Mouse (Mus musculus) stomach, postnatal 0 days (tissue): ENCODE measurements around the gene Cdkn1a. TPM values are rescaled to one million over a fixed set of nuclear protein-coding genes. Genes with fewer than 3 reads are reported as not detected.
A peak's percentile ranks its signal among the peaks of the same experiment; 100 is the strongest.

Experiments
- ATAC-seq: fragments of 200-750 bp; cut with Nextera tagmentation; 2 replicates; pipeline ENCODE4 v1.8.0; 2017; ENCODE audit not compliant: low FRiP score, low TSS enrichment
- DNase-seq: peaks from one replicate; pipeline ENCODE4 v3.0.0-alpha.2; 2016; ENCODE audit warnings: low spot score
- H3K27ac ChIP-seq: fragments of 300-500 bp; sonication (generic); replicated peaks from 2 replicates; pipeline ENCODE4 v1.5.1; 2014; ENCODE audit warnings: mild to moderate bottlenecking, control low read depth
- H3K27me3 ChIP-seq: fragments of 300-500 bp; sonication (generic); 2 replicates; pipeline ENCODE4 v1.6.1; 2014; ENCODE audit warnings: low read length; ENCODE audit not compliant: control insufficient read depth, insufficient read depth
- H3K36me3 ChIP-seq: fragments of 300-500 bp; sonication (generic); 2 replicates; pipeline ENCODE4 v1.6.1; 2014; ENCODE audit warnings: low read length, mixed read lengths; ENCODE audit not compliant: control insufficient read depth, insufficient read depth
- H3K4me1 ChIP-seq: fragments of 300-500 bp; sonication (generic); replicated peaks from 2 replicates; pipeline ENCODE4 v1.6.1; 2014; ENCODE audit warnings: antibody characterized with exemption; ENCODE audit not compliant: control insufficient read depth, insufficient read depth
- H3K4me2 ChIP-seq: fragments of 300-500 bp; sonication (generic); replicated peaks from 2 replicates; pipeline ENCODE4 v1.6.1; 2014; ENCODE audit warnings: low read depth, mild to moderate bottlenecking, control low read depth, moderate library complexity
- H3K4me3 ChIP-seq: fragments of 300-500 bp; sonication (generic); 2 replicates; pipeline ENCODE4 v1.5.1; 2014; ENCODE audit warnings: low read depth, low read length, control low read depth
- H3K9ac ChIP-seq: fragments of 300-500 bp; sonication (generic); 2 replicates; pipeline ENCODE4 v1.6.1; 2014; ENCODE audit warnings: mild to moderate bottlenecking, low read length, control low read depth, mixed read lengths
- H3K9me3 ChIP-seq: fragments of 300-500 bp; sonication (generic); 2 replicates; pipeline ENCODE4 v1.6.1; 2016; ENCODE audit warnings: low read length; ENCODE audit not compliant: control insufficient read depth
- CTCF ChIP-seq: IDR thresholded peaks from 2 replicates; pipeline ENCODE4 v1.5.1; 2016; ENCODE audit warnings: antibody characterized with exemption, low read depth, mild to moderate bottlenecking, moderate library complexity
- EP300 ChIP-seq: optimal IDR thresholded peaks from 2 replicates; pipeline ENCODE3; 2016; ENCODE audit warnings: antibody characterized with exemption
- whole genome bisulfite sequencing: fragments of 180-500 bp; shearing (Covaris S2); extraction: QIAGEN DNeasy Blood & Tissue Kit; methylation state at CpG from one replicate; pipeline ENCODE4 v1.1.7; 2014; 5-methylcytosine and 5-hydroxymethylcytosine counted together
- polyA plus RNA-seq: library from polyadenylated mRNA; unstranded; fragments of >200 nt; fragmentation: Nextera tagmentation; extraction: Ambion mirVana; gene quantifications from 2 replicates; pipeline ENCODE4 v1.2.1, GENCODE M21; 2015

Gene Cdkn1a
- polyA plus RNA-seq, 1 experiment from 2014 or later = 484 TPM

GRCm38 (mm10) chr17:29060946-29061345 lies 29.8 kb upstream of the Cdkn1a start:
- ATAC-seq (no peak), DNase-seq (no peak)
- Histone ChIP-seq H3K27ac (no peak overlapping the region), H3K9me3 (no peaks in the 10 kb centered on the region), H3K9ac (no peak overlapping the region), H3K4me2 (no peak overlapping the region), H3K4me1 (peaks cover 10% of the 10 kb centered on the region), H3K36me3 (no peaks in the 10 kb centered on the region), H3K27me3 (no peaks in the 10 kb centered on the region), H3K4me3 (no peak overlapping the region)
- 82% methylated on average over 9 of the region's 9 CpGs for WGBS
- TF ChIP-seq EP300 (no peak), CTCF (no peak)

GRCm38 (mm10) chr17:29062119-29063035 lies 28.4 kb upstream of the Cdkn1a start:
- no peak overlapping the region for H3K4me2 ChIP-seq
- TF ChIP-seq CTCF (peak; percentile 10; the same call in 1 of the 2 replicates), EP300 (no peak)
- H3K9me3 ChIP-seq = no peaks in the 10 kb centered on the region
- no peak overlapping the region; the same call in 1 of the 2 replicates for H3K27ac ChIP-seq
- DNase-seq (no peak), ATAC-seq (no peak; the same call in 1 of the 2 replicates)
- H3K4me1 ChIP-seq = peaks cover 4% of the 10 kb centered on the region; the same call in 1 of the 2 replicates
- no peaks in the 10 kb centered on the region for H3K27me3 ChIP-seq
- no peak overlapping the region for H3K9ac ChIP-seq
- H3K4me3 ChIP-seq = no peak overlapping the region
- WGBS = 41% methylated on average over 13 of the region's 13 CpGs
- H3K36me3 ChIP-seq = no peaks in the 10 kb centered on the region

GRCm38 (mm10) chr17:29063121-29063987 lies 27.4 kb upstream of the Cdkn1a start:
- 67% methylated on average over 8 of the region's 8 CpGs for WGBS
- Histone ChIP-seq H3K27me3 (no peaks in the 10 kb centered on the region), H3K4me3 (no peak overlapping the region), H3K9ac (no peak overlapping the region), H3K4me2 (no peak overlapping the region), H3K36me3 (no peaks in the 10 kb centered on the region), H3K27ac (no peak overlapping the region), H3K4me1 (peaks cover 4% of the 10 kb centered on the region; the same call in 1 of the 2 replicates), H3K9me3 (no peaks in the 10 kb centered on the region)
- DNase-seq (no peak), ATAC-seq (no peak)
- TF ChIP-seq EP300 (no peak), CTCF (no peak)

GRCm38 (mm10) chr17:29063988-29064285 lies 26.8 kb upstream of the Cdkn1a start:
- H3K9ac ChIP-seq = no peak overlapping the region
- H3K4me3 ChIP-seq = no peak overlapping the region
- H3K4me2 ChIP-seq = no peak overlapping the region
- no peaks in the 10 kb centered on the region for H3K36me3 ChIP-seq
- H3K27me3 ChIP-seq = no peaks in the 10 kb centered on the region
- no peaks in the 10 kb centered on the region for H3K9me3 ChIP-seq
- WGBS = 79% methylated on average over 2 of the region's 2 CpGs
- TF ChIP-seq CTCF = no peak
- TF ChIP-seq EP300 = no peak
- H3K4me1 ChIP-seq = peaks cover 4% of the 10 kb centered on the region; the same call in 1 of the 2 replicates
- DNase-seq (no peak), ATAC-seq (no peak)
- H3K27ac ChIP-seq = no peak overlapping the region

- Histone ChIP-seq H3K4me3 (no peak overlapping the region), H3K9me3 (no peaks in the 10 kb centered on the region), H3K27ac (no peak overlapping the region), H3K4me1 (peaks cover 4% of the 10 kb centered on the region; the same call in 1 of the 2 replicates), H3K9ac (no peak overlapping the region), H3K27me3 (no peaks in the 10 kb centered on the region), H3K4me2 (no peak overlapping the region), H3K36me3 (no peaks in the 10 kb centered on the region)
- no peak for DNase-seq
- WGBS = 71% methylated on average over 21 of the region's 21 CpGs
- ATAC-seq = no peak
- TF ChIP-seq EP300 (no peak), CTCF (no peak)
Measured at GRCm38 (mm10) chr17:29065245-29065940, 25.4 kb upstream of the Cdkn1a start.
